Mouse (Mus musculus) hindbrain, postnatal 0 days (tissue): Measurements from ENCODE around the gene Eea1. TPM values are rescaled to one million over a fixed set of nuclear protein-coding genes. Genes with fewer than 3 reads are reported as not detected.

ENCODE experiments used
- ATAC-seq: fragments of 200-750 bp; cut with Nextera tagmentation; 2 replicates; pipeline ENCODE4 v1.8.0; 2017; ENCODE audit warnings: mild to moderate bottlenecking, moderate TSS enrichment, moderate library complexity
- DNase-seq: peaks from one replicate; pipeline ENCODE4 v3.0.0-alpha.2; 2015; ENCODE audit warnings: low spot score
- H3K27ac ChIP-seq: fragments of 300-500 bp; sonication (generic); 2 replicates; pipeline ENCODE4 v1.5.1; 2014; ENCODE audit warnings: mild to moderate bottlenecking
- H3K27me3 ChIP-seq: fragments of 300-500 bp; sonication (generic); 2 replicates; pipeline ENCODE4 v1.6.1; 2014; ENCODE audit warnings: low read length, mixed read lengths; ENCODE audit not compliant: insufficient read depth
- H3K36me3 ChIP-seq: fragments of 300-500 bp; sonication (generic); 2 replicates; pipeline ENCODE4 v1.6.1; 2014; ENCODE audit warnings: low read length, mixed read lengths; ENCODE audit not compliant: insufficient read depth
- H3K4me1 ChIP-seq: fragments of 300-500 bp; sonication (generic); 2 replicates; pipeline ENCODE4 v1.6.1; 2014; ENCODE audit warnings: antibody characterized with exemption, low read length, mixed read lengths; ENCODE audit not compliant: insufficient read depth
- H3K4me2 ChIP-seq: fragments of 300-500 bp; sonication (generic); 2 replicates; pipeline ENCODE4 v1.6.1; 2014; ENCODE audit warnings: low read depth, mild to moderate bottlenecking, low read length, moderate library complexity, mixed read lengths
- H3K4me3 ChIP-seq: fragments of 300-500 bp; sonication (generic); 2 replicates; pipeline ENCODE4 v1.5.1; 2014; ENCODE audit warnings: low read length
- H3K9ac ChIP-seq: fragments of 300-500 bp; sonication (generic); replicated peaks from 2 replicates; pipeline ENCODE4 v1.6.1; 2014; ENCODE audit warnings: mild to moderate bottlenecking, low read length, moderate library complexity, mixed read lengths
- H3K9me3 ChIP-seq: fragments of 300-500 bp; sonication (generic); 2 replicates; pipeline ENCODE4 v1.6.1; 2016; ENCODE audit warnings: low read length, mixed read lengths
- CTCF ChIP-seq: IDR thresholded peaks from 2 replicates; pipeline ENCODE4 v1.5.1; 2016; ENCODE audit warnings: antibody characterized with exemption, control low read depth, low read depth
- WGBS: fragments of 180-500 bp; shearing (Covaris S2); extraction: QIAGEN DNeasy Blood & Tissue Kit; methylation state at CpG from one replicate; pipeline ENCODE4 v1.1.7; 2014; 5-methylcytosine and 5-hydroxymethylcytosine counted together
- polyA plus RNA-seq: library from polyadenylated mRNA; unstranded; fragments of >200 nt; fragmentation: Nextera tagmentation; extraction: Ambion mirVana; gene quantifications from 2 replicates; pipeline ENCODE4 v1.2.1, GENCODE M21; 2015
- total RNA-seq: library from RNA; depleted of rRNA; stranded (reverse); fragments of >200 nt; gene quantifications from 2 replicates; pipeline ENCODE4 v1.2.3, GENCODE M21; 2014; rRNA removed

The Eea1 gene
- total RNA-seq, result 12.3 and 14.6 TPM in 2 replicates
- polyA plus RNA-seq, result 27.3 and 27.5 TPM in 2 replicates

GRCm38 (mm10) chr10:95940046-95940900 is at the start of gene Eea1:
TSS of gene Eea1 (plus strand) at chr10:95940650.
- peak within 1 kb of the TSS; percentile 90 for H3K27ac ChIP-seq
- no peaks in the 10 kb centered on the region for H3K36me3 ChIP-seq
- ATAC-seq (peak; percentile 100), DNase-seq (peak; percentile 97)
- H3K4me2 ChIP-seq, result peak within 1 kb of the TSS; percentile 89
- H3K9me3 ChIP-seq, result no peaks in the 10 kb centered on the region
- H3K9ac ChIP-seq, result peak within 1 kb of the TSS; percentile 83
- peak within 1 kb of the TSS; percentile 82 for H3K4me3 ChIP-seq
- no peak for TF ChIP-seq CTCF
- under 1% methylated on average over 50 of the region's 59 CpGs for WGBS
- no peaks in the 10 kb centered on the region for H3K27me3 ChIP-seq
- peaks cover 10% of the 10 kb centered on the region; the same call in 1 of the 2 replicates for H3K4me1 ChIP-seq

- 78% methylated on average over 7 of the region's 7 CpGs for WGBS
- H3K4me2 ChIP-seq, result no peak overlapping the region
These were observed 49.1 kb upstream of the Eea1 start for GRCm38 (mm10) chr10:95891214-95891960.

GRCm38 (mm10) chr10:95892132-95892531 is 48.3 kb upstream of the Eea1 start:
- no peak for TF ChIP-seq CTCF
- Histone ChIP-seq H3K9me3 (no peaks in the 10 kb centered on the region), H3K4me3 (no peak overlapping the region), H3K4me1 (no peaks in the 10 kb centered on the region), H3K9ac (no peak overlapping the region), H3K27ac (no peak overlapping the region), H3K4me2 (no peak overlapping the region), H3K36me3 (no peaks in the 10 kb centered on the region), H3K27me3 (no peaks in the 10 kb centered on the region)
- WGBS, result 74% methylated on average over 9 of the region's 9 CpGs
- ATAC-seq (no peak), DNase-seq (no peak)

More at GRCm38 (mm10) chr10:95891214-95891960, 49.1 kb upstream of the Eea1 start:
- Histone ChIP-seq H3K9ac (no peak overlapping the region), H3K27me3 (no peaks in the 10 kb centered on the region), H3K4me3 (no peak overlapping the region), H3K27ac (no peak overlapping the region), H3K4me1 (no peaks in the 10 kb centered on the region), H3K9me3 (no peaks in the 10 kb centered on the region), H3K36me3 (no peaks in the 10 kb centered on the region)
- ATAC-seq, result no peak
- no peak for TF ChIP-seq CTCF
- no peak for DNase-seq

DNA sequence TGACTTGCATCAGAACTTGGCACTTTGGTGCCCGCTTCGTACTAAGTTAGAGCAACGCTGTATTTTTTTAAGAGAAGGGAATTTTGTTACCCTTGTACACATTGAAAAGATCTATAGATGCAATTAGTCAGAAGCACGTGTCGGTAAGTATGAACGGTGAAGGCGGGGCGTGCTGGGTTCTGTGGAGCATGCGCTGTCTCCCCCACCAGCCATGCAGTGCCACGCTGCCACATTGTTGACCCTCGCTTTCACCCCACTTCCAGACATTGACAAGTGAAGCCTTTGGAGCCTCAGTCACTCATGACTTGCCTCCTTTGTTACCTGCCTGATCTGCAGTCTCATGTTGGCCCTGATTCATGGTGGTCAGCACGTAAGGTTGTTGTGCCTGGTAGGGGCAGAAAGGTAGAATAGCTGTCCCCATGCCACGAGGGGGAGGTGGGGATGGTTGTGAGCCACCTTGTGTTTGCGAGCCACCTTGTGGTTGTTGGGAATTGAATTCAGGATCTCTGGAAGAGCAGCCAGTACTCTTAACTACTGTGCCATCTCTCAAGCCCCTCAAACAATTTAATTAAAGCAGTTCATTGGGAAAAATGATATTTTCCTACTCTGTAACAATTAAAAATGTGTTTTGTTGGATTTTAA is 47.0 kb upstream of the Eea1 start:
- no peak overlapping the region for H3K4me3 ChIP-seq
- no peak overlapping the region for H3K27ac ChIP-seq
- peak; percentile 52 for TF ChIP-seq CTCF
- no peaks in the 10 kb centered on the region for H3K36me3 ChIP-seq
- ATAC-seq (no peak), DNase-seq (peak; percentile 7)
- H3K4me1 ChIP-seq, result no peaks in the 10 kb centered on the region
- 86% methylated on average over 14 of the region's 14 CpGs for WGBS
- H3K9ac ChIP-seq, result no peak overlapping the region
- H3K4me2 ChIP-seq, result no peak overlapping the region
- no peaks in the 10 kb centered on the region for H3K27me3 ChIP-seq
- H3K9me3 ChIP-seq, result no peaks in the 10 kb centered on the region

- peak; percentile 58; the same call in 1 of the 2 replicates for ATAC-seq
- Histone ChIP-seq H3K9me3 (no peaks in the 10 kb centered on the region), H3K9ac (0 out of 2 replicates have a peak overlapping the region, but pooled peaks have one; percentile 9), H3K27ac (no peak overlapping the region; the same call in 1 of the 2 replicates), H3K4me3 (peak overlapping the region; percentile 31), H3K27me3 (no peaks in the 10 kb centered on the region), H3K36me3 (no peaks in the 10 kb centered on the region), H3K4me1 (no peaks in the 10 kb centered on the region), H3K4me2 (peak overlapping the region; percentile 58)
- TF ChIP-seq CTCF, result no peak
- DNase-seq, result peak; percentile 5
- WGBS, result 34% methylated on average over 17 of the region's 17 CpGs
These were observed 46.2 kb upstream of the Eea1 start for GRCm38 (mm10) chr10:95894036-95894855.
